Mouse (Mus musculus) midbrain, embryonic 10.5 days (tissue): ENCODE measurements around the gene Has1. TPM values are rescaled to one million over a fixed set of nuclear protein-coding genes. Genes with fewer than 3 reads are reported as not detected.
A peak's percentile ranks its signal among the peaks of the same experiment; 100 is the strongest.

Source experiments
- DNase-seq: peaks from one replicate; pipeline ENCODE4 v3.0.0-alpha.2; 2017; ENCODE audit warnings: low spot score
- H3K27ac ChIP-seq: fragments of 300-500 bp; sonication (generic); replicated peaks from 2 replicates; pipeline ENCODE4 v1.5.1; 2016; ENCODE audit warnings: mild to moderate bottlenecking
- H3K27me3 ChIP-seq: fragments of 300-500 bp; sonication (generic); 2 replicates; pipeline ENCODE4 v1.6.1; 2016; ENCODE audit warnings: low read depth, mild to moderate bottlenecking; ENCODE audit not compliant: poor library complexity, severe bottlenecking
- H3K36me3 ChIP-seq: fragments of 300-500 bp; sonication (generic); 2 replicates; pipeline ENCODE4 v1.6.1; 2016; ENCODE audit warnings: mild to moderate bottlenecking, moderate library complexity
- H3K4me1 ChIP-seq: fragments of 300-500 bp; sonication (generic); 2 replicates; pipeline ENCODE4 v1.6.1; 2016
- H3K4me3 ChIP-seq: fragments of 300-500 bp; sonication (generic); 2 replicates; pipeline ENCODE4 v1.5.1; 2016; ENCODE audit warnings: mild to moderate bottlenecking, moderate library complexity
- H3K9me3 ChIP-seq: fragments of 300-500 bp; sonication (generic); replicated peaks from 2 replicates; pipeline ENCODE4 v1.6.1; 2016; ENCODE audit warnings: mild to moderate bottlenecking
- WGBS: fragments of 180-500 bp; shearing (Covaris S2); methylation state at CpG from one replicate; pipeline ENCODE4 v1.1.7; 2016; 5-methylcytosine and 5-hydroxymethylcytosine counted together
- polyA plus RNA-seq: library from polyadenylated mRNA; unstranded; fragments of >200 nt; fragmentation: Nextera tagmentation; extraction: Ambion mirVana; gene quantifications from 2 replicates; pipeline ENCODE4 v1.2.1, GENCODE M21; 2016

Gene Has1
- polyA plus RNA-seq, 1 experiment from 2014 or later: 0.83 TPM

DNA sequence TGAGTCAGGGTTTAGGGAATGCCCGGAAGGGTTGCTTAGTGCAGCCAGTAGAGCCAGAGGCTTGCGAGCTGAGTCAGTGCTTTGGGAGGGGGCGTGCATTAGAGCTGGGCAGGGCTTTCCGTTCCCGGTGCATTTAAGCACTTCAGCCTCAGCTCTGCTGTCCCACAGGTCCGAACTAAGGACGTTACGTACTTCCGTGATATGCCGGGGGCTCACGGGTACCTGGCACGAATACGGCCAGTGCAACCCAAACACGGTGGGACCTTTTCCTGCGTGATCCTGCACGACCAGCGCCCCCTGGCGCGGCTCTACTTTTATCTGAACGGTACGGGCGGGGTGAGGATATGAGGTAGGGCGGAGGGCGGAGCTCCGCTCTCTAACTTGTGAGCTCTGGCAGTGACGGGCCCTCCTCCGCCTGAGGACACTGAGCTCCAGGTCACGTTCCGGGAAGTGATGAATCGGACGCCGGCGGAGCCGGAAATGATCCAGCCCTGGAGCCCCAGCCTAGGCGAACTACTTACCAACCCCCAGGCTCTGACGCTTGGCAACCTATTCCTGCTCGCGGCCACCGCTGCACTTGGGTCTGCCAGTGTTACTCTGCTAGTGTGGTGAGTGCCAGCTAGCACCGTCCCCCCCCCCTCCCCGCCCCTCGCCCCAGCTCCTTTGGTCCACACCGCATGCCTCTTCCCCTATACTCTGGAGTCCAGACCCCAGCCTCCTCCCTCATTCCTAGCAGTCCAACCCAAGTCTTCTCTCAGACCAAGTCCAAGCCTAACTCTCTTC lies 16.9 kb downstream of the Has1 start:
- H3K36me3 ChIP-seq: peaks cover 83% of the 10 kb centered on the region
- H3K4me3 ChIP-seq: peak overlapping the region; percentile 63
- no peaks in the 10 kb centered on the region for H3K27me3 ChIP-seq
- H3K27ac ChIP-seq: peak overlapping the region; percentile 88
- no peaks in the 10 kb centered on the region for H3K9me3 ChIP-seq
- peak; percentile 88 for DNase-seq
- H3K4me1 ChIP-seq: peaks cover 45% of the 10 kb centered on the region
- WGBS: under 1% methylated on average over 43 of the region's 43 CpGs

DNA sequence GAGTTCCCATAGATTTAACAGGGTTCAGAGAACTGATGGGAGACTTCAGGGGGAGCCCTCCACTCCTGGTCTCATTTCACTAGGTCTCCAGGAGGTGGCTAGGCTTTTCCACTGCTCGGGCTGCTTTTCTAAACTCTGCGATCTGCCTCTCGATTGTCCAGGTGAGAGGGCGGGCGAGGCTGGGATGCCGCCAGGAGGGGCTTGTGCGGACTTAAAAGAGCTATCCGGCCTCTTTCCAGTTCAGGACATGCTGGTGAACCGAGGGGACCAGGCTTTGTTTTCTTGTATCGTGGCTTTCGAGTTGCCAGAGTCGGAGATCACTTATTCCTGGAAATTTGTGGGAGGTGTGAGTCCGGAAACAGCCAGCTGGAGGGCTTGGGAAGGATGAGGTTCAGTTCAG lies 17.6 kb downstream of the Has1 start:
- Histone ChIP-seq H3K36me3 (peaks cover 83% of the 10 kb centered on the region), H3K27ac (peak overlapping the region; percentile 88), H3K9me3 (no peaks in the 10 kb centered on the region), H3K4me3 (peak overlapping the region; percentile 63), H3K27me3 (no peaks in the 10 kb centered on the region), H3K4me1 (peaks cover 45% of the 10 kb centered on the region)
- DNase-seq: no peak
- 6% methylated on average over 13 of the region's 13 CpGs for WGBS

DNA sequence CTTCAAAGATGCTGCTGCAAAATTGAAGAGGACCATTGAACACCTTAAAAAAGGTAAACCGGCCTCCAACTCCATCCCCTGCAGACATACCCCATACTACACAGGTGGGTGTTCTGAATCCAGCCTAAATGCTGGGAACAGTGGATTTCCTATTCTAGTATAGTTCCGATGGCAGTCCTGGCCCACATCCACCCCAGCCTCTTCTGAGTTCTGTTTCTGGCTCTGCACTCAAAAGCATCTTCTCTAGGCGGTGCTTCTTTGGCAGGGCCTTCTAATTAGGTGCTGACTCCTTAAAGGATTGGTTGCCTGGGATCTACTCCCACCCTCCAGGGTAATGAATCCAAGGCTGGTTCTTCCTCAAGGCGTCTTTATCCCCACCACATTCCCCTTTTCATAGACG lies 18.9 kb downstream of the Has1 start:
- Histone ChIP-seq H3K27ac (no peak overlapping the region), H3K27me3 (no peaks in the 10 kb centered on the region), H3K4me3 (no peak overlapping the region), H3K36me3 (peaks cover 88% of the 10 kb centered on the region), H3K4me1 (peaks cover 56% of the 10 kb centered on the region), H3K9me3 (no peaks in the 10 kb centered on the region)
- WGBS: 90% methylated on average over 5 of the region's 5 CpGs
- no peak for DNase-seq

DNA sequence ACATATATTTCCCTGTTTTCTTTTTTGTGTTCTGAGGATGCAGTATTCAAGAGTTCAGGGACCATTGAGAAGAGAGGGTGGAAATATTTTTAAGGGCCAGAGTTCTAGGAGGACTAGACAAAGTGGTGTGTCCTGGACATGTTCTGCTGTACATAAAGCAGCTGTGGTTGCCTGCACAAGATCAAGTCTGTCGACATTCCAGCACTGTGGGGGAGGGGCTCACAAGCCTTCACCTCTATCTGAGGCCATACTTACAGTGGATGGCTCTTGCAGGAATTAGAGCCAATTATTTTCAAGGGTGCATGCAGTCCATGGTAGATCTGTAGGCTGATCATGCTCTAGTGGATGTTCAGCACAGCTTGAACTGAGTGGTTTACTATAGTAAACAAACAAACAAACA lies 20.1 kb downstream of the Has1 start:
- no peaks in the 10 kb centered on the region for H3K9me3 ChIP-seq
- peaks cover 68% of the 10 kb centered on the region for H3K4me1 ChIP-seq
- H3K27ac ChIP-seq: no peak overlapping the region
- peaks cover 88% of the 10 kb centered on the region for H3K36me3 ChIP-seq
- no peaks in the 10 kb centered on the region for H3K27me3 ChIP-seq
- no peak for DNase-seq
- H3K4me3 ChIP-seq: no peak overlapping the region
- 24% methylated on average over 1 of the region's 1 CpGs for WGBS

DNA sequence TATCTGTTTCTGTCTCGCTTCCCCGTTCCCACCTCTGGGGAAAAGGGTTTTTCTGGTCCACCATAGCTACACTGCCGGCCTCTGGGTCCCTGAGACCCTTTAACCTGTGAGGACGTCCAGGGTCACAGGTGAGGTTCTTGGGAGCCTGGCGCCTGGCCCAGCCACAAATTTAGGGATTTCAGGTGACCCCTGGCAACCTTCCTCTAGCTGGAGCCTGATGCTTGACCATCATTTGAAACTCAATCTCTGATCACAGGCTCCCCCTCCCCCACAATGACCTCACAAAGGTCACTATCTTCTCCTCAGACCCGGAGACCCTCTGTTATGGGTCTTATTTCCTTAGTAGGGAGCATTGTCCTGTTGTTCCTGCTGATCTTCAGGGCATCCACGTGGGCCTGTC lies 24.3 kb downstream of the Has1 start:
- peak overlapping the region; percentile 89 for H3K4me3 ChIP-seq
- WGBS: 78% methylated on average over 7 of the region's 7 CpGs
- H3K27ac ChIP-seq: peak overlapping the region; percentile 99; the same call in 1 of the 2 replicates
- peaks cover 56% of the 10 kb centered on the region for H3K4me1 ChIP-seq
- H3K27me3 ChIP-seq: no peaks in the 10 kb centered on the region
- DNase-seq: no peak
- peaks cover 60% of the 10 kb centered on the region for H3K36me3 ChIP-seq
- H3K9me3 ChIP-seq: no peaks in the 10 kb centered on the region

DNA sequence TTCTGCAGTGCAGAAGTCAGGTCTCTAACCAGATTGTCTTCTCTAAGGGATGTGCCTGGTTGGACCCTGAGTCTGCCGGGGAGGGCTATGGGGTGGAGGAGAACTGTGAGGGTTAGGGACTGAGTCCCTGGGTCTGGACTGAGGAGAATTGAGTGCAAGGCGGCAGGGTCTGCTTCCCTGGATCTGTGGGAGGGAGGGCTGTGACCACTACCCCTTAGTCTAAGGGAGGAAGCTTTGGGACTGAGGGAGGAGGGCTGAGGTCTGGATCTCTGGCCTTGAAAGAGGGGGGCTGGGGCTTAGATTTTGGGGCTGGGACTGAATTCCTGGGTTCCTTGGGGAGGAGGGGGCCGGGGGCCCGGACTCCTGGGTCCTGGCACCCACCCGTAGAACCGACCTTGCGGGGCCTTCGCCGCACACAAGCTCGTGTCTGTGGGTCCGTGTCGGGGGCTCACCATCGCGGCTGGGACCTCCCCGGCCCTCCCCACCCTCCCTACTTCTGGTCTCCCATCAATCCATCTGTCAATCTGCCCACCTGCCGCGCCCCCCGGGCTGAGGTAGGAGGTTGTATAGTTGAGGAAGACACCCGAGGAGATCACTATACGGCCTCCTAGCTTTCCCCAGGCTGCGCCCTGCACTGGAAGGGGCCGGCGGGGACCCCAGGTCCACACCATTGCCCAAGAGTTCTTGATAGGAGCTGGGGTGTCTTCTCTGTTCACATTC lies 25.0 kb downstream of the Has1 start:
- WGBS: 61% methylated on average over 23 of the region's 23 CpGs
- Histone ChIP-seq H3K27me3 (no peaks in the 10 kb centered on the region), H3K4me1 (peaks cover 61% of the 10 kb centered on the region), H3K36me3 (peaks cover 52% of the 10 kb centered on the region), H3K27ac (peak overlapping the region; percentile 99), H3K4me3 (peak overlapping the region; percentile 89), H3K9me3 (no peaks in the 10 kb centered on the region)
- no peak for DNase-seq

DNA sequence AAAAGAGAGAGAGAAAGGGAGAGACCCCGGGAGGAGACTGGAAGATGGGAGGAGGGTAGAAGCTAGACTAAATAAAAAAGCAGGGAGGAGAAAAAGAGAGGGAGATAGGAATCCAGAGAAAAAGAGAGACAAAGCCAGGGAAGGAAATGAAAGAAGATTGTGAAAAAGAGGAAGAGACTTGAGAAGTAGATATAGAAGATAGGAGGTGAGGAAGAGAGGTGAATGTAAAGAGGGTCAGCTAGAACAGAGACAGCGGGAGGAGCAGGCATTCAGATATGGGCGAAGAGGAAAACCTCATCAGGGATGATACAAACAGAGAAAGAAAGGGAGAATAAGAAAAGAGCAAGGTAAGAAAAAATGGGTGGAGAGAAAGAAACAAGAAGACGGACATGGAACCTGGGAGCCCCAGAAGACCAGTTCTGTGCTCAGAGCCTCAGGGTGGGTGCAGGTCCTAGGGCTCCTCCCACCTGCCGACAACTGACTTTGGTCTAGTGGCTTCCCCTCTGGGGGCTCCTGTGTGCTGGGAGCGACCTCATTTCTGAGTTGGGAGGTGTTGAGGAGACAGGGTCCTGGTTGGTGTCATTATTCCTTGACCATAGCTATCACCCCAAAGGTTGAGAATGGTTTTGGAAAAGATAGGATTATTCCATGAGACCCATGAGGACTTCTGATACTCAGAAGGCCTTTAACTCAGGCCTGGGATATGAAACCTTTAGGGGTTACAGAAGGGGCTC lies 25.8 kb downstream of the Has1 start:
- H3K27me3 ChIP-seq: no peaks in the 10 kb centered on the region
- H3K36me3 ChIP-seq: peaks cover 45% of the 10 kb centered on the region
- WGBS: 4% methylated on average over 6 of the region's 6 CpGs
- H3K27ac ChIP-seq: peak overlapping the region; percentile 99
- no peaks in the 10 kb centered on the region for H3K9me3 ChIP-seq
- no peak for DNase-seq
- peak overlapping the region; percentile 89 for H3K4me3 ChIP-seq
- peaks cover 57% of the 10 kb centered on the region for H3K4me1 ChIP-seq

DNA sequence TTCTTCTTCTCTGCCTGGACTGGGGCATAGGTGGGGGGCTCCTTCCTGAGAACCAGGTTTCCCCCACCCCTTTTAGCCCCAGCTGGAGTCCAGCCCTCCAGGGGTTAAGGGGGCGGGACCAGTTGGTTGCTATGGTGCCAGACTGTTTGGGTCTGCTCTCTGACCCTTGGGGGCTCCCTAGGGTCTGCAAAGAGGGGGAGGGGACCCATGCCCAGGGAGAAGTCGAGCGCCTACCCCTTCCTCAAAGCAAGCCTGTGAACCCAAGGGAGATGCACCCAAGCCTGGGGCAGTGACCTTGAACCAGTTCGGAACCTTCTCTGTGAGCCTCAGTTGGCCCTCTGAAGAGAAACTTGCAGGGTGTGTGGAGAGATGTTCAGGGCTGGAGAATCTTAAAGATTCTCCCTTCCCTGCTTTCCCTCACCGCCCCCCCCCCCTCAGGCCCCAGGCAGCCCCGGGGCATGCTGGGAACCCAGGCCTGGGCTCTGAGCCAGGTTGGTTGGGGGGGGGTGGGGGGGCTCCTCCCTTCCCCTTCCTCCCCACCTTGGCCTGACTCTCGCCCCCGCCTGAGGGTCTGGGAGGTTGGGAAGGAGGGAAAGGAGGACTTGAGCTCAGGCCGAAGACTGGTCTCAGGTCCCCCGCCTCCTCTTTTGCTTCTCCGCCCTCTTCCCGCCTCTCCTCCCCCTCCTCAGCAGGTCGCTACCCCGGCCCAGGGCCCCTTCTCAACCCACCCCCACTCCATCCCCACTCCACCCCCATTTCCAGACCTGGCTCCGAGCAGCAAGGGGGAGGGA lies 26.6 kb downstream of the Has1 start:
- Histone ChIP-seq H3K4me3 (peak overlapping the region; percentile 89), H3K27ac (peak overlapping the region; percentile 99), H3K4me1 (peaks cover 49% of the 10 kb centered on the region), H3K36me3 (peaks cover 37% of the 10 kb centered on the region), H3K27me3 (no peaks in the 10 kb centered on the region; the same call in 1 of the 2 replicates), H3K9me3 (no peaks in the 10 kb centered on the region)
- 0% methylated on average over 7 of the region's 15 CpGs for WGBS
- DNase-seq: peak; percentile 88

DNA sequence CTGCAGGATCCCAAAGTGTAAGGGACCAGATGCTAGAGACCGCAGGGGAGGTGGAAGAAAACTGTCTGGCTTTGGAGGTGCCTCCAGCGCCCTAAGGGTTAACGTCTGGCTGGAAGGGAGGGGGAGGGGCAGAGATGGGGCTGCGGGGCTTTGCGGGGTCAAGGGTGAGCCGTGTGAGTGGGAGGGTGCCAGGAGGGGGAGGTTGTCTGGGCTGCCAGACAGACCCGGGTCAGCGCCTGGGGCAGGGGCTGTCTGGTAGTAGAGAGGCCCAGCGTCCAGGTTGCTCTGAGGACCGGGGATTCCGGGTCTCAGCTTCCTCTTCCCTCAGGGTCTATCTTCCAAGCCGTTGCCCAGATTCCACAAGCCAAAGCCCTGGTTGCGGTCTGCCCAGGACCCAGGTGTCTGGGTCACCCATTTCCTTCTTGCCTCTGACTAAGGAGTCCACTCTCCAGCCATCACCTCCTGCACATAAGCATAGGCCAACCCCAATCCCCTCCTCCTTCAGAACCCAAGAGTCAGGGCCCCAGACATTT lies 27.3 kb downstream of the Has1 start:
- peak overlapping the region; percentile 99 for H3K27ac ChIP-seq
- H3K9me3 ChIP-seq: no peaks in the 10 kb centered on the region
- H3K27me3 ChIP-seq: no peaks in the 10 kb centered on the region; the same call in 1 of the 2 replicates
- peaks cover 49% of the 10 kb centered on the region for H3K4me1 ChIP-seq
- 0% methylated on average over 13 of the region's 13 CpGs for WGBS
- peaks cover 30% of the 10 kb centered on the region for H3K36me3 ChIP-seq
- peak overlapping the region; percentile 89 for H3K4me3 ChIP-seq
- peak; percentile 95 for DNase-seq

DNA sequence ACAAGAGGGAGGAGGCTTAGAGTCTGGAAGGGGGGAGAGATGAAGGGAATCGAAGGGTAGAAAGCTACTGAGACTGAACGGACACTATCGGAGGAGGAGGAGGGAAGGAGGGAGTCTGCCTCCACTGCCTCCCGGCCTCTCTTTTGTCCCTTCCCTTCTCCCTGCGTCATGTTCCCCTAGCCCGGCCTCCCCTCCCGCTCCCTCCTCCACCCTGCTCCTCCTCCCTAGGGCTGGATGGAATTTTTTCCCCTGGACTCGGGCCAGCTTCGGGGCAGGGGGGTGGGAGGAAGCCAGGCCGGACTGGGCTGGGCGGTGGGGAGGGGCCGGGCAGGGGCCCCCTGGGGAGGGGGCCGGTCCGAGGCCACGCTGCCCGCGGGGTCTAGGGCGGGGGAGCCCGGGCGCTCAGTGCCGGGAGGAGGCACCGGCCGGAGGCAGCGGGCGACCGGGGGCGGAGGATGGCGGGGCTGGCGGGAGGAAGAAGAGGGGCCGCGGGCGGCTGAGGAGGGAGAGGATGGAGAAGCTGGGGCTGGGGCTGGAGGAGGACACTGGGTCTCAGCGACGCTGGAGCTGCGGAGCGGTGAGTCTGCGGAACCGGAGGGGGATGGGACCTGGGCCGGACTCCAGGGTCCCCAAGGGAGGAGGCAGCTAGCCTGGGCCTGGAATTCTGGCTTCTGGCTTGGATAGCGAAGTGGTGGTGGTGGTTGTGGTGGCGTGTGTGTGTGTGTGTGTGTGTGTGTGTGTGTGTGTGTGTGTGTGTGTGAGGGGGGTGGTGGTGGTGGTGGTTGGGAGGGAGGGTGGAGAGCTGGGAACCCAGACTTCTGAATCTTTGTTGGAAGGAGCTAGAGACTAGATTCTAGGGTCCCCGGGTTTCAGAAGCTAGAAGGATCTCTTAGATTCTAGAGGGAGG lies 28.0 kb downstream of the Has1 start, which contains the start of gene Spaca6:
Gene Spaca6, plus strand, starts transcription at position 408 of the 907 bp plus-strand sequence.
- peaks cover 47% of the 10 kb centered on the region for H3K4me1 ChIP-seq
- H3K27me3 ChIP-seq: no peaks in the 10 kb centered on the region; the same call in 1 of the 2 replicates
- DNase-seq: peak; percentile 93
- H3K36me3 ChIP-seq: peaks cover 23% of the 10 kb centered on the region
- no peaks in the 10 kb centered on the region for H3K9me3 ChIP-seq
- peak within 1 kb of the TSS; percentile 89 for H3K4me3 ChIP-seq
- H3K27ac ChIP-seq: peak within 1 kb of the TSS; percentile 99
- under 1% methylated on average over 41 of the region's 42 CpGs for WGBS
